Mouse (Mus musculus) liver, embryonic 15.5 days (tissue): ENCODE data around the gene Fam183b. TPM values are rescaled to one million over a fixed set of nuclear protein-coding genes. Genes with fewer than 3 reads are reported as not detected.
A peak's percentile ranks its signal among the peaks of the same experiment; 100 is the strongest.
"Not testable (repeated sequence)": the region's sequence is repeated elsewhere in the genome, so short reads cannot be mapped to it uniquely, and the experiment has no call there.

Source experiments
- ATAC-seq: fragments of 200-750 bp; cut with Nextera tagmentation; 2 replicates; pipeline ENCODE4 v1.8.0; 2017; ENCODE audit warnings: moderate number of reproducible peaks, mild to moderate bottlenecking, moderate library complexity; ENCODE audit not compliant: insufficient read depth
- H3K27ac ChIP-seq: fragments of 300-500 bp; sonication (generic); replicated peaks from 2 replicates; pipeline ENCODE4 v1.5.1; 2015; ENCODE audit warnings: mild to moderate bottlenecking, inconsistent platforms
- H3K27me3 ChIP-seq: fragments of 300-500 bp; sonication (generic); 2 replicates; pipeline ENCODE4 v1.6.1; 2015; ENCODE audit warnings: mild to moderate bottlenecking, inconsistent platforms
- H3K36me3 ChIP-seq: fragments of 300-500 bp; sonication (generic); replicated peaks from 2 replicates; pipeline ENCODE4 v1.6.1; 2015; ENCODE audit warnings: moderate library complexity, mild to moderate bottlenecking, inconsistent platforms
- H3K4me1 ChIP-seq: fragments of 300-500 bp; sonication (generic); replicated peaks from 2 replicates; pipeline ENCODE4 v1.6.1; 2015; ENCODE audit warnings: inconsistent platforms
- H3K4me2 ChIP-seq: fragments of 300-500 bp; sonication (generic); 2 replicates; pipeline ENCODE4 v1.6.1; 2015; ENCODE audit warnings: moderate library complexity, mild to moderate bottlenecking, inconsistent platforms
- H3K4me3 ChIP-seq: fragments of 300-500 bp; sonication (generic); replicated peaks from 2 replicates; pipeline ENCODE4 v1.5.1; 2015; ENCODE audit warnings: mild to moderate bottlenecking, inconsistent platforms
- H3K9ac ChIP-seq: fragments of 300-500 bp; sonication (generic); 2 replicates; pipeline ENCODE4 v1.6.1; 2015; ENCODE audit warnings: moderate library complexity, mild to moderate bottlenecking, inconsistent platforms
- H3K9me3 ChIP-seq: fragments of 300-500 bp; sonication (generic); replicated peaks from 2 replicates; pipeline ENCODE4 v1.6.1; 2016; ENCODE audit warnings: inconsistent platforms
- WGBS: fragments of 180-500 bp; shearing (Covaris S2); methylation state at CpG from one replicate; pipeline ENCODE4 v1.1.7; 2015; ENCODE audit warnings: mixed read lengths; ENCODE audit not compliant: insufficient replicate concordance; 5-methylcytosine and 5-hydroxymethylcytosine counted together
- polyA plus RNA-seq: library from polyadenylated mRNA; unstranded; fragments of >200 nt; fragmentation: Nextera tagmentation; extraction: Ambion mirVana; gene quantifications from 2 replicates; pipeline ENCODE4 v1.2.1, GENCODE M21; 2015

The Fam183b gene
- not detected in 2 replicates for polyA plus RNA-seq

GRCm38 (mm10) chr11:58801558-58802228 lies at the start of gene Fam183b:
Fam183b (minus strand) TSS chr11:58801960.
- Histone ChIP-seq H3K9ac (no peak within 1 kb of the TSS), H3K36me3 (no peaks in the 10 kb centered on the region), H3K4me3 (no peak within 1 kb of the TSS), H3K4me2 (no peak within 1 kb of the TSS), H3K9me3 (no peaks in the 10 kb centered on the region), H3K27me3 (no peaks in the 10 kb centered on the region), H3K4me1 (no peaks in the 10 kb centered on the region), H3K27ac (no peak within 1 kb of the TSS)
- no peak for ATAC-seq
- WGBS, result 37% methylated on average over 14 of the region's 14 CpGs

GRCm38 (mm10) chr11:58849731-58850130 lies 48.0 kb upstream of the Fam183b start:
- no peak overlapping the region for H3K4me2 ChIP-seq
- H3K9me3 ChIP-seq, result no peaks in the 10 kb centered on the region
- peaks cover 14% of the 10 kb centered on the region for H3K4me1 ChIP-seq
- no peak overlapping the region for H3K27ac ChIP-seq
- no peak overlapping the region for H3K9ac ChIP-seq
- 66% methylated on average over 2 of the region's 2 CpGs for WGBS
- peaks cover 18% of the 10 kb centered on the region for H3K36me3 ChIP-seq
- no peak overlapping the region for H3K4me3 ChIP-seq
- H3K27me3 ChIP-seq, result no peaks in the 10 kb centered on the region
- ATAC-seq, result no peak

DNA sequence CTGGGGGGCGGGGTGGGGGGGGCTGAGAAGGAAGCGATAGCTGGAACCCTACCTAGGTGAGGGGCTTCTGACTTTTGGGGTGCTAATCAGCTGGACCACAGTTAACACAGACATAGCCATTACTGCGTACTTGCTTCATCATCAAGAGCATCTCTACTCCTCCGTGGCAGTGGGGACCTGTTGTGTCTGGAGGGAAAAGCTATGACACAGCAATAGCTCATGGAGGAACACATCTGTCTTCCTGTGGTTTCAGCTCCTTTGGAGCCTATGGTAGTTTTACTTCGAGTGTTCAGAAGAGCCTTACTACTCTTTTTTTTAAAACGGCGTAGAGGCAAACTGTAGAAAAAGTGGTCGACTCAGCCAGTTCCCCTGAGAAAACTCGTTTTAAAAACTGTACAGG lies 45.9 kb upstream of the Fam183b start:
- Histone ChIP-seq H3K36me3 (peaks cover 15% of the 10 kb centered on the region), H3K9me3 (no peaks in the 10 kb centered on the region), H3K27me3 (no peaks in the 10 kb centered on the region), H3K4me3 (peak overlapping the region; percentile 87), H3K4me1 (peaks cover 14% of the 10 kb centered on the region), H3K27ac (peak overlapping the region; percentile 83), H3K9ac (peak overlapping the region; percentile 88), H3K4me2 (peak overlapping the region; percentile 86)
- ATAC-seq, result 0 out of 2 replicates have a peak, but pooled peaks have one; percentile 5
- WGBS, result 17% methylated on average over 9 of the region's 9 CpGs

DNA sequence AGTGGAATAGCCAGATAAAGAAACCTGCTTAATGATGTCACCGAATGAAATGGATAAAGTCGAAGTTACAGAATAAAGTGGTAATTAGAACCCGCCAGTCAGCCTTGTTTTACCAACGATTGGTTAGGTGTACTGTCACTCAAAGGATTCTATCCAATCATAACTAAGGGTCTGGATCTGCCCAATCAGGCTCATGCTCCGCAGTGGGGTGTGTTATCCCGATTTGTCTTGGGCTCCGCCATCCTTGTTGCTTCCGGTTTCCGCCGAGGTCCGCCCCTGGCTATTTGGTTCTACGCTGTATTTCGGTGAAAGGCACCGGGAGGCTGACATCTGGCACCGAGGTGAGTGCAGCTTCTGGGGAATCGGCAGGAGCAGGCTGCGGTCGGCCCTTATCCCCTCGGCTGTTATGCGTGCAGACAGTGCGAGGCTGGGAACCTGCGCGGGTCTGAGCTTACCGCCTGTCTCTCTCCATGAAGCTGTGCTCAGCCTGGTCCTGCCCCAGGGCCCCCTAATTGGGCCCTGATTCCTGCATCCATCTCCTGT lies 45.2 kb upstream of the Fam183b start, which contains the start of gene Gm12258:
Gene Gm12258, plus strand, starts transcription at position 240 of the 543 bp plus-strand sequence.
- Histone ChIP-seq H3K4me2 (peak within 1 kb of the TSS; percentile 86), H3K4me1 (peaks cover 14% of the 10 kb centered on the region), H3K36me3 (peaks cover 12% of the 10 kb centered on the region), H3K9ac (peak within 1 kb of the TSS; percentile 88), H3K27ac (peak within 1 kb of the TSS; percentile 83), H3K4me3 (peak within 1 kb of the TSS; percentile 87), H3K9me3 (no peaks in the 10 kb centered on the region), H3K27me3 (no peaks in the 10 kb centered on the region)
- ATAC-seq, result peak; percentile 100
- under 1% methylated on average over 24 of the region's 24 CpGs for WGBS

DNA sequence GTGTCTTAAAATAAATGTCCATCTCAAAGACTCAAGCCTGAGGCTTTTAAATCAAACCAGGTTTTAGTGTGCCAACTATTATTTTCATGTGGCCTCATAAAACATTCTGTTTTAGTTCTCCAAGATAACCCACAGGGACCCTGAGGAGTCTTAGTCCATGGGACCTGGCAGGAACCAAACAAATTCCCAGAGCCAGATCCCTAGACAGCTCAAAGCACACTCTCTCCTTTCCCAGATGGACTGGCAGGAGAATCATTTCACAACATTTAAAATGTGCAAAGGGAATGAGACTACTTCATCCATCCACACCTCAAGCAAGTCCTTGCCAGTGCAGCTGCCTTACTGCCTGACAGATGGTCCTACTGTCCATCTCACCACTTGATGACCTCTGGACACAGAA lies 37.2 kb upstream of the Fam183b start, which contains the start of gene Olfr311:
Gene Olfr311, plus strand, starts transcription at position 301 of the 400 bp plus-strand sequence.
- not testable (repeated sequence) for H3K4me3 ChIP-seq, H3K27me3 ChIP-seq, H3K4me1 ChIP-seq, H3K4me2 ChIP-seq, H3K27ac ChIP-seq, H3K9me3 ChIP-seq, H3K9ac ChIP-seq, ATAC-seq, H3K36me3 ChIP-seq

GRCm38 (mm10) chr11:58832541-58832940 lies 30.8 kb upstream of the Fam183b start:
- H3K36me3 ChIP-seq, H3K9me3 ChIP-seq, H3K9ac ChIP-seq, H3K27ac ChIP-seq, ATAC-seq, H3K27me3 ChIP-seq, H3K4me3 ChIP-seq, H3K4me1 ChIP-seq, H3K4me2 ChIP-seq: not testable (repeated sequence)
- 61% methylated on average over 3 of the region's 3 CpGs for WGBS

DNA sequence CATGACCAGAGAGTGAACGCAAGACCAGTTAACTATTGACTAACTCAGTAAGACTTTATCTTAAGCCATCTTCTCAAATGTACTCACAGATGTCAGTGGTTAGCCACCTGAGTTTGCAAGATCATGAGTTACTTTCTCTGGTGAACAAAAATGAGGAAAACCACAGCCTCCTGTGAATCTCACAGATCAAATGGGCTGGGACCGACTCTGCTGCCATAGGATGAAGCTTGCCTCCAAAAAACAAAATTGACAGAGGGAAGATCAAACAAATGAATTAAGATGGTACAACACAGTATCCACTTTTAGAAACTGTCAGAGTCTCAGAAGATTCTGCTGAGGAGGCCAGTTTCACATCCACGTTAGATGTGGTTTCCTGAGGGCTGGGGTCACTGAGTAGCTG lies 28.0 kb upstream of the Fam183b start:
- 37% methylated on average over 3 of the region's 3 CpGs for WGBS
- H3K27me3 ChIP-seq, result no peaks in the 10 kb centered on the region
- no peak for ATAC-seq

GRCm38 (mm10) chr11:58828937-58829336 lies 27.2 kb upstream of the Fam183b start, which contains the start of gene Olfr312:
Olfr312 (plus strand) TSS chr11:58829237.
- not testable (repeated sequence) for H3K4me2 ChIP-seq, H3K4me3 ChIP-seq, H3K4me1 ChIP-seq, H3K36me3 ChIP-seq, H3K27me3 ChIP-seq, ATAC-seq, H3K27ac ChIP-seq, H3K9ac ChIP-seq, H3K9me3 ChIP-seq

More for the DNA sequence above, 28.0 kb upstream of the Fam183b start:
- no peak overlapping the region for H3K27ac ChIP-seq
- H3K9ac ChIP-seq, result no peak overlapping the region
- H3K4me1 ChIP-seq, result no peaks in the 10 kb centered on the region
- H3K36me3 ChIP-seq, result no peaks in the 10 kb centered on the region
- no peak overlapping the region for H3K4me3 ChIP-seq
- no peaks in the 10 kb centered on the region for H3K9me3 ChIP-seq
- H3K4me2 ChIP-seq, result no peak overlapping the region

GRCm38 (mm10) chr11:58815676-58816075 lies 13.9 kb upstream of the Fam183b start:
- Histone ChIP-seq H3K27me3 (no peaks in the 10 kb centered on the region), H3K9me3 (no peaks in the 10 kb centered on the region), H3K4me1 (no peaks in the 10 kb centered on the region), H3K36me3 (no peaks in the 10 kb centered on the region), H3K9ac (no peak overlapping the region), H3K27ac (no peak overlapping the region), H3K4me2 (no peak overlapping the region), H3K4me3 (no peak overlapping the region)
- 54% methylated on average over 1 of the region's 1 CpGs for WGBS
- no peak for ATAC-seq

- WGBS, result 36% methylated on average over 1 of the region's 1 CpGs
- not testable (repeated sequence) for H3K4me3 ChIP-seq
Measured at GRCm38 (mm10) chr11:58814700-58815099, 12.9 kb upstream of the Fam183b start, which contains the start of gene Olfr313. Olfr313 (plus strand) TSS chr11:58815000.

DNA sequence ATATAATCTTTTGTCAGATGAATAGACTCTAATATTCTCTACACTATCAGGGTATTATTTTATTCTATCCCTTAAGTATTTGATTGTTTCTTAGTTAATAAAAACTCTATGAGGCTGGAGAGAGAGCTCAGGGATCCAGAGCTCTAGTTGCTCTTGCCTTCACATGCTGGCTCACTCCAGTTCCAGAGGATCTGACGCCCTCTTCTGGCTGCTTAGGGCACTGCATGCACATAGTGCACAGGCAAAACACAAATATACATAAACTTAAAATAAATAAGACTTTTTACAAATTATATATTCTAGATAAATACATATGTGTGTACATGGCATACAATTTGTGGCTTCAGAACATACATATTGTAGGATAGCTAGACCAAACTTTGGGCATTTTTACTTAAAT lies 10.2 kb upstream of the Fam183b start:
- no peaks in the 10 kb centered on the region for H3K4me1 ChIP-seq
- no peaks in the 10 kb centered on the region for H3K36me3 ChIP-seq
- no peak for ATAC-seq
- no peak overlapping the region for H3K27ac ChIP-seq
- no peak overlapping the region for H3K4me3 ChIP-seq
- no peaks in the 10 kb centered on the region for H3K27me3 ChIP-seq
- WGBS, result 3% methylated on average over 1 of the region's 1 CpGs
- H3K9me3 ChIP-seq, result no peaks in the 10 kb centered on the region
- H3K9ac ChIP-seq, result no peak overlapping the region
- H3K4me2 ChIP-seq, result no peak overlapping the region

More at GRCm38 (mm10) chr11:58814700-58815099, 12.9 kb upstream of the Fam183b start, which contains the start of gene Olfr313:
- H3K27ac ChIP-seq, H3K9ac ChIP-seq, H3K4me1 ChIP-seq, ATAC-seq, H3K27me3 ChIP-seq, H3K9me3 ChIP-seq, H3K4me2 ChIP-seq, H3K36me3 ChIP-seq: not testable (repeated sequence)
